Mouse (Mus musculus) intestine, embryonic 14.5 days (tissue): ENCODE data around the gene Araf. TPM values are rescaled to one million over a fixed set of nuclear protein-coding genes. Genes with fewer than 3 reads are reported as not detected.
"Not testable (repeated sequence)": the region's sequence is repeated elsewhere in the genome, so short reads cannot be mapped to it uniquely, and the experiment has no call there.

Experiments
- ATAC-seq: fragments of 200-750 bp; cut with Nextera tagmentation; replicated peaks from 2 replicates; pipeline ENCODE4 v1.8.0; 2017; ENCODE audit warnings: low read depth, moderate number of reproducible peaks, moderate TSS enrichment, moderate library complexity; ENCODE audit not compliant: low FRiP score, low TSS enrichment
- DNase-seq: peaks from one replicate; pipeline ENCODE4 v3.0.0-alpha.2; 2018; ENCODE audit warnings: low spot score
- H3K27ac ChIP-seq: fragments of 300-500 bp; sonication (generic); 2 replicates; pipeline ENCODE4 v1.5.1; 2014; ENCODE audit warnings: low read depth, mild to moderate bottlenecking, control low read depth
- H3K27me3 ChIP-seq: fragments of 300-500 bp; sonication (generic); replicated peaks from 2 replicates; pipeline ENCODE4 v1.6.1; 2014; ENCODE audit warnings: low read length, control low read depth; ENCODE audit not compliant: control insufficient read depth, insufficient read depth
- H3K36me3 ChIP-seq: fragments of 300-500 bp; sonication (generic); 2 replicates; pipeline ENCODE4 v1.6.1; 2014; ENCODE audit warnings: low read length, control low read depth; ENCODE audit not compliant: control insufficient read depth, insufficient read depth
- H3K4me1 ChIP-seq: fragments of 300-500 bp; sonication (generic); replicated peaks from 2 replicates; pipeline ENCODE4 v1.6.1; 2014; ENCODE audit warnings: low read length, control low read depth, mixed read lengths; ENCODE audit not compliant: control insufficient read depth, insufficient read depth
- H3K4me2 ChIP-seq: fragments of 300-500 bp; sonication (generic); 2 replicates; pipeline ENCODE4 v1.6.1; 2014; ENCODE audit warnings: low read length
- H3K4me3 ChIP-seq: fragments of 300-500 bp; sonication (generic); 2 replicates; pipeline ENCODE4 v1.5.1; 2014; ENCODE audit warnings: low read depth, low read length, control low read depth, mixed read lengths
- H3K9ac ChIP-seq: fragments of 300-500 bp; sonication (generic); 2 replicates; pipeline ENCODE4 v1.6.1; 2014; ENCODE audit warnings: mild to moderate bottlenecking, low read length
- H3K9me3 ChIP-seq: fragments of 300-500 bp; sonication (generic); 2 replicates; pipeline ENCODE4 v1.6.1; 2016; ENCODE audit warnings: low read length, control low read depth; ENCODE audit not compliant: control insufficient read depth
- WGBS: fragments of 180-500 bp; shearing (Covaris S2); extraction: QIAGEN DNeasy Blood & Tissue Kit; methylation state at CpG from one replicate; pipeline ENCODE4 v1.1.7; 2014; 5-methylcytosine and 5-hydroxymethylcytosine counted together
- polyA plus RNA-seq: library from polyadenylated mRNA; unstranded; fragments of >200 nt; fragmentation: Nextera tagmentation; extraction: Ambion mirVana; gene quantifications from 2 replicates; pipeline ENCODE4 v1.2.1, GENCODE M21; 2014

Gene Araf
- polyA plus RNA-seq, 1 experiment from 2014 or later: 95.7 TPM

DNA sequence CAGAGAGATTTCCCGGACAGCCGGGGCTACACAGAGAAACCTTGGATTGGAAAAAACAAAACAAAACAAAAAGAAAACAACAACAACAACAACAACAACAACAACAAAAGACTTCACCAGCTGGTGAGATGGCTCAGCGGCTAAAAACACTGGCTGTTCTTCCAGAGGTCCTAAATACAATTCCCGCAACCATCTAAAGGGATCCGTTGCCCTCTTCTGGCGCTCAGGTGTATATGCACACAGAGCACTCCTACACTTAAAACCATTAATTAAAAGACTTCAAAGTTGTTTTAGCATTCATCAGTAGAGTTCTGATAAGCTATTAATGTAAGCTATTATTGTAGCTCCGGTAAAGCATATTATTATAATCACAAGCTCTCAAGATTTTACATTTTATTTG, 4.4 kb upstream of the Araf start:
- no peaks in the 10 kb centered on the region for H3K36me3 ChIP-seq
- no peak overlapping the region for H3K9ac ChIP-seq
- no peak for DNase-seq
- no peaks in the 10 kb centered on the region for H3K4me1 ChIP-seq
- H3K4me3 ChIP-seq: no peak overlapping the region
- 64% methylated on average over 7 of the region's 7 CpGs for WGBS
- no peak for ATAC-seq
- H3K9me3 ChIP-seq: no peaks in the 10 kb centered on the region
- H3K27ac ChIP-seq: no peak overlapping the region
- H3K27me3 ChIP-seq: no peaks in the 10 kb centered on the region
- no peak overlapping the region for H3K4me2 ChIP-seq

DNA sequence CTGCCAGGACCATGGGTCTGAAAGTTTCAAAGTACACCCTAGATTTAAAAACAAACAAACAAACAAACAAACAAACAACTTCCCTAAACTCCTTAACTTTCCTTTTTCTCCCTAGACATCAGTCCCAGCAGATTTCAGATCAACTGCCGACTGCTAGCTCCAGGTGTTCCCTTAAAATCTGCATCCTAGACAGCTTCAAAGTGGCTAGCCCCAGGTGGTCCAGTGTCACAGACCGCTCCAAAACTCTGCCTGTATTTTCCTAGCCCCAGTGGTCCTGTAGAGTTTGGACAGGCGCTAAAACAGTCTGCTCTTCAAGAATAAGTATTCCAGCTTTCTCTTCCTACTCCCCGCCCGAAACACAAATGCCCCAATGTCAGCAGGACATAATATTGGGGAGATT, 3.4 kb upstream of the Araf start:
- Histone ChIP-seq H3K27ac (no peak overlapping the region), H3K27me3 (no peaks in the 10 kb centered on the region), H3K9ac (no peak overlapping the region), H3K36me3 (no peaks in the 10 kb centered on the region), H3K9me3 (no peaks in the 10 kb centered on the region), H3K4me3 (no peak overlapping the region), H3K4me1 (no peaks in the 10 kb centered on the region), H3K4me2 (no peak overlapping the region)
- WGBS: 43% methylated on average over 5 of the region's 5 CpGs
- no peak for DNase-seq
- ATAC-seq: no peak

DNA sequence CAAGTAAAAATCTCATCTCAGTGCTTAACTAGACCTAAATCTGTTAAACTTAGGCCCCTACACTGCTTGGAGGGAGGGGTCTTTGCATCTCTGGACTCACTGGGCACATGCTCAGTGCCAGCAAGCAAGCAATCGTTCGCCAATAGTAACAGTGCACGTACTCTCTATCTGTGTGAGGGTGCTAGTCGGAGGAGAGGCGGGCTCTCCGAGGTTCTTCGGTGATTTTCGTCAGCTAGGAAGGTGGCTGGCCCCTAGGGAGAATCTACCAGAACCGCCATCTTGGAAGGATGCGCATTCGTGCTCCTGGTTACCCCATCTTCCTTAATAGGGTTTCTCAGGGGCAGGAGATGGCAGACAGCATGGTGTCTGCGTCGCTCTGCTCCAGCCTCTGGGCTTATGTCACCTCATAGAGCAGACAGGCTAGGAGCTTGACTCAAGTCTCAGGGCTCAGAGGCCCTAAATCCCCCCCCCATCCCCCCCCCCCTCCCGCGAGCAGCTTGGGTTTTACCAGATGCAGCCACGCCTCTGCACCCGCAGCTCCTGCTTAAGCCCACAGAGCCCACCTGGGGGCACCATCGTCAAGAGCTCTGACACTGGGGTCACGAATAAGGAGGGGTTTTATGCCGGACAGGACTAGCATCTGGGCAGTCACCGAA, 655 bp downstream of the Araf start:
- Histone ChIP-seq H3K9me3 (no peaks in the 10 kb centered on the region), H3K27ac (peak overlapping the region; percentile 90), H3K4me2 (peak overlapping the region; percentile 51), H3K9ac (peak overlapping the region; percentile 63), H3K27me3 (no peaks in the 10 kb centered on the region), H3K4me3 (peak overlapping the region; percentile 40), H3K4me1 (no peaks in the 10 kb centered on the region), H3K36me3 (no peaks in the 10 kb centered on the region)
- DNase-seq (peak; percentile 79), ATAC-seq (peak; percentile 98)
- 21% methylated on average over 19 of the region's 21 CpGs for WGBS

DNA sequence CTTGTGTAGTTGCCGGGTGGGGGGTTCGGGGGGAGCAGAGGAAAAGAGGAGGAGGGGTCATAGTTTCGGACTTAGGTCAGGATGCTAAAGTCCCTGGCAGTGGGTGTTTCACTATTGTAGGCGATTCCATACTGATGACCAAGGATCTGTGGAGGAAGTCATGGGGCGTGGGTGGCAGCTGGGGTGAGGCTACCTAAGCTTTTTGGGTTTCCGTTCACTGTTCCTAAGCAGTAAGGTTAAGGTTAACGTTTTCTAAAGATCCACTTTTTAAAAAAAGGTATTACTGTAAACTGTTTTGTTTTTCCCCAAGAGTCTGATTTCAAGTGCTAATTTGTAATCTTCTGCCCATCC, 1.2 kb downstream of the Araf start:
- no peaks in the 10 kb centered on the region for H3K36me3 ChIP-seq
- peak overlapping the region; percentile 51 for H3K4me2 ChIP-seq
- no peaks in the 10 kb centered on the region for H3K4me1 ChIP-seq
- no peaks in the 10 kb centered on the region for H3K9me3 ChIP-seq
- WGBS: 12% methylated on average over 7 of the region's 7 CpGs
- ATAC-seq (no peak), DNase-seq (no peak)
- peak overlapping the region; percentile 40 for H3K4me3 ChIP-seq
- peak overlapping the region; percentile 90 for H3K27ac ChIP-seq
- H3K9ac ChIP-seq: peak overlapping the region; percentile 63
- H3K27me3 ChIP-seq: no peaks in the 10 kb centered on the region

DNA sequence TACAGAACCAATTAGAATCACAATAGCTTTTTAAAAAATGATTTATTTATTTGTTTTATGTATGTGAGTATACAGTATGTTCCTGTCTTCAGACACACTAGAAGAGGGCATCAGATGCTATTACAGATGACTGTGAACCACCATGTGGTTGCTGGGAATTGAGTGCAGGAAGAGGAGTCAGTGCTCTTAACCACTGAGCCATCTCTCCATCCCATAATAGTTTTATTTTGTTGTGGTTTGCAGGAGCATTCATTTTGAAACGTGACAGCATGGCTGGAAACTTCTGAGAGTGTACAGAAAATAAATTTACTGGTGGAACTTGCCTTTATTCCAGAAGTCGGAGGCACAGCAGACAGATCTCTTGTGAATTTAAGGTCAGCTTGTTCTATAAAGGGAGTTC, 3.8 kb downstream of the Araf start:
- WGBS: 68% methylated on average over 2 of the region's 2 CpGs
- Histone ChIP-seq H3K4me2 (no peak overlapping the region), H3K4me3 (no peak overlapping the region), H3K36me3 (no peaks in the 10 kb centered on the region), H3K9ac (no peak overlapping the region), H3K9me3 (no peaks in the 10 kb centered on the region), H3K4me1 (no peaks in the 10 kb centered on the region), H3K27ac (no peak overlapping the region), H3K27me3 (no peaks in the 10 kb centered on the region)
- ATAC-seq (no peak), DNase-seq (no peak)

DNA sequence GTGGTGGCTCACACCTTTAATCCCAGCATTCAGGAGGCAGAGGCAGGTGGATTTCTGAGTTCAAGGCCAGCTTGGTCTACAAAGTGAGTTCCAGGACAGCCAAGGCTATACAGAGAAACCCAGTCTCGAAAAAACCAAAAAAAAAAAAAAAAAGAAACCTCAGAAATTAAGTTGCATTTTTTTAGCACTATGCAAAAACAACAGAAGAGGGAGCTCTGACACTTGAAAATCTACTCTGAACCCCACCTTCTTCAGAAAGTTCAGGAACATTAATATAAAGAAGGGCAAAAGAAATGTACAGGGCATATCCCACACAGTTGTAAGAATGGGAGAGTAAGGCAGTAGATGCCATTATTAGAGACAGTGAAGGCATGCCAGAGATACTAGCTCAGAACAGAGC, 6.7 kb downstream of the Araf start:
- not testable (repeated sequence) for H3K4me2 ChIP-seq, H3K4me3 ChIP-seq, H3K4me1 ChIP-seq, H3K27ac ChIP-seq, H3K27me3 ChIP-seq, DNase-seq, ATAC-seq, H3K9me3 ChIP-seq, H3K9ac ChIP-seq, H3K36me3 ChIP-seq
- 44% methylated on average over 1 of the region's 1 CpGs for WGBS

DNA sequence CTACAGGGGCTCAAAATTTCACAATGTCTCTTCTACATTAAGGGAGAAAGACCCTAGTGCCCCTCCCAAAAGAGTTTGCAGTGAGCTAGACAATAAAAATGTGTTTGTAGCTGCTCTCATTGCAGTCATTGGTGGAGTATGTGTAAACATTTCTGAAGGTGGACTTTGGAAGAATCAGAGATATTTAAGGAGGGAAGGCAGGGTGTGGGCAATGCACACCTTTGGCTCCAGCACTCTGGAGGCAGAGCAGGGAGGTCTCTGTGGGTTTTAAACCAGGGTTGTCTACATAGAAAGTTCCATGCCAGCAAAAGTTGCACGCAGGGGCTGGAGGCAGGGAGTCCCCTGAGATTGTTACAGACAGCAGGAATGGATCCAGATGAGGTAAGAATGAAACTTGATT, 8.7 kb downstream of the Araf start:
- 47% methylated on average over 1 of the region's 1 CpGs for WGBS
- ATAC-seq: 0 out of 2 replicates have a peak, but pooled peaks have one; percentile 55

DNA sequence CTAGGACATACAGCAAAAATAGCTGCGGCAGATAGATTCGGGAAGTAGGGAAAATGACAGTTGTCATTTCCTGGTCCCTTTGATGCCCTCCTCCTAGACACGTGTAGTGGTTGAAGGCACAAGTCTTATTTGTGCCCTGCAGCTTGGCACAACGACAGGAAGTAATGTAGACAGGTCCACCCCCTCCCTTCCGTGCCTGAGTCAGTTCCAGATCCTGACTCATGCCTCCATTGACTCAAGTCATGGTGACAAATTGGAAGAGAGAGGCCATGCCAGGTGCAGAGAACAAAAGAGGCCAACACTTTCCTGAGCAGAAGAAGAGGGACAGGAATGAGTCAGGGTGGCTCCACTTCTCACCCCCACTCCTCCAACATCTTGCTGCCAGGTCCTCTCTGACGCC, 19.4 kb downstream of the Araf start:
- 77% methylated on average over 6 of the region's 6 CpGs for WGBS
- ATAC-seq: no peak
- no peaks in the 10 kb centered on the region for H3K9me3 ChIP-seq
- no peak overlapping the region for H3K4me2 ChIP-seq
- H3K9ac ChIP-seq: no peak overlapping the region
- no peaks in the 10 kb centered on the region for H3K36me3 ChIP-seq
- no peaks in the 10 kb centered on the region for H3K27me3 ChIP-seq
- H3K4me3 ChIP-seq: no peak overlapping the region
- H3K4me1 ChIP-seq: no peaks in the 10 kb centered on the region
- H3K27ac ChIP-seq: no peak overlapping the region
- DNase-seq: no peak

More for the DNA sequence above, 8.7 kb downstream of the Araf start:
- no peak overlapping the region for H3K27ac ChIP-seq
- no peak overlapping the region for H3K9ac ChIP-seq
- H3K36me3 ChIP-seq: no peaks in the 10 kb centered on the region
- H3K27me3 ChIP-seq: no peaks in the 10 kb centered on the region
- no peaks in the 10 kb centered on the region for H3K9me3 ChIP-seq
- H3K4me3 ChIP-seq: no peak overlapping the region
- H3K4me1 ChIP-seq: no peaks in the 10 kb centered on the region
- DNase-seq: no peak
- H3K4me2 ChIP-seq: no peak overlapping the region

DNA sequence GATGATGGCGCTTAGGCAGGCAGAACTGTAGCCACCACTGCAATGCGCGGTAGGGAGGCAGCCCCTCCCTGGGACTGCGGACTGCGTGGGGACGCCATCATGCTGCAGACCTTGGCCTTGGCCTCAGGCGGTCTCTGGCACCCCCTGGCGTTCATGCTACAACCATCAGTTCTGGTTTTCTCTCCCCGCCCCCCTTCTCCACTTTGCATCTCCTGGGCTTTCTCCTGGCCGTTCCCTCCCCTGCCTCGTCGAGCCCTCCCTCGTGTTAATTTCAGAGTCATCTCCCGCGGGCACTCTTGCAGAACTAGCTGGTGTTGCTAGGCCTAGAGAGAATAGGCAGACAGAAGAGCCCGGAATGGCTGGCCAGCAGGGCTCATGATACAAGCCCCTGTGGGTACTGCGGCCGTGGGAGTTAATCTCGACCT, 21.6 kb downstream of the Araf start:
- no peak overlapping the region for H3K27ac ChIP-seq
- ATAC-seq (peak; percentile 87), DNase-seq (peak; percentile 86)
- peak overlapping the region; percentile 25; the same call in 1 of the 2 replicates for H3K4me3 ChIP-seq
- 24% methylated on average over 19 of the region's 19 CpGs for WGBS
- H3K4me1 ChIP-seq: no peaks in the 10 kb centered on the region
- H3K27me3 ChIP-seq: no peaks in the 10 kb centered on the region
- no peak overlapping the region for H3K9ac ChIP-seq
- peak overlapping the region; percentile 46 for H3K4me2 ChIP-seq
- no peaks in the 10 kb centered on the region for H3K9me3 ChIP-seq
- no peaks in the 10 kb centered on the region for H3K36me3 ChIP-seq
